Mouse (Mus musculus) small intestine, adult 2 months (tissue): ENCODE measurements at regions not wholly inside any gene's neighbourhood (a gene's known extent, or its start where the extent isn't known, plus 50 kb on each side); places are given as distances from the start of the nearest gene placed in this dataset.

Experiments used
- CTCF ChIP-seq: fragments of 200-500 bp; IDR thresholded peaks from 2 replicates; pipeline ENCODE4 v1.5.1; 2012; ENCODE audit warnings: low read depth, mild to moderate bottlenecking, control low read depth, inconsistent platforms, low read length, moderate library complexity, mixed read lengths; ENCODE audit not compliant: insufficient replicate concordance, insufficient read length; ENCODE audit errors: extremely low read depth
- POLR2A ChIP-seq: fragments of 200-500 bp; IDR thresholded peaks from 2 replicates; pipeline ENCODE4 v1.6.1; 2012; ENCODE audit warnings: low read depth, mild to moderate bottlenecking, control low read depth, inconsistent platforms, low read length, moderate library complexity

GRCm38 (mm10) chr9:93969118-93969517 is 568.8 kb downstream of the 1190002N15Rik start:
- TF ChIP-seq CTCF (no peak), POLR2A (no peak)
